Mouse (Mus musculus) neural tube, embryonic 11.5 days (tissue): Measurements from ENCODE around the gene Eif5b. TPM values are rescaled to one million over a fixed set of nuclear protein-coding genes. Genes with fewer than 3 reads are reported as not detected.
A peak's percentile ranks its signal among the peaks of the same experiment; 100 is the strongest.

ENCODE experiments used
- ATAC-seq: fragments of 200-750 bp; cut with Nextera tagmentation; 2 replicates; pipeline ENCODE4 v1.8.0; 2017; ENCODE audit warnings: moderate number of reproducible peaks, mild to moderate bottlenecking, moderate TSS enrichment, moderate library complexity; ENCODE audit not compliant: insufficient read depth, low FRiP score, low TSS enrichment
- DNase-seq: peaks from one replicate; pipeline ENCODE4 v3.0.0-alpha.2; 2015; ENCODE audit warnings: low spot score
- H3K27ac ChIP-seq: fragments of 300-500 bp; sonication (generic); 2 replicates; pipeline ENCODE4 v1.5.1; 2014; ENCODE audit warnings: low read depth, mild to moderate bottlenecking, low read length
- H3K27me3 ChIP-seq: fragments of 300-500 bp; sonication (generic); 2 replicates; pipeline ENCODE4 v1.6.1; 2014; ENCODE audit warnings: mild to moderate bottlenecking, low read length, mixed read lengths; ENCODE audit not compliant: control insufficient read depth, insufficient read depth
- H3K36me3 ChIP-seq: fragments of 300-500 bp; sonication (generic); 2 replicates; pipeline ENCODE4 v1.6.1; 2014; ENCODE audit warnings: mild to moderate bottlenecking, low read length, moderate library complexity, mixed read lengths; ENCODE audit not compliant: control insufficient read depth, insufficient read depth
- H3K4me1 ChIP-seq: fragments of 300-500 bp; sonication (generic); 2 replicates; pipeline ENCODE4 v1.6.1; 2014; ENCODE audit warnings: low read length, mixed read lengths; ENCODE audit not compliant: control insufficient read depth, insufficient read depth
- H3K4me2 ChIP-seq: fragments of 300-500 bp; sonication (generic); 2 replicates; pipeline ENCODE4 v1.6.1; 2014; ENCODE audit warnings: low read depth, mild to moderate bottlenecking, moderate library complexity
- H3K4me3 ChIP-seq: fragments of 300-500 bp; sonication (generic); 2 replicates; pipeline ENCODE4 v1.5.1; 2014; ENCODE audit warnings: low read depth, low read length
- H3K9ac ChIP-seq: fragments of 300-500 bp; sonication (generic); 2 replicates; pipeline ENCODE4 v1.6.1; 2014; ENCODE audit warnings: mild to moderate bottlenecking, low read length
- H3K9me3 ChIP-seq: fragments of 300-500 bp; sonication (generic); 2 replicates; pipeline ENCODE4 v1.6.1; 2016; ENCODE audit warnings: low read length; ENCODE audit not compliant: control insufficient read depth
- WGBS: fragments of 180-500 bp; shearing (Covaris S2); extraction: QIAGEN DNeasy Blood & Tissue Kit; methylation state at CpG from one replicate; pipeline ENCODE4 v1.1.7; 2014; 5-methylcytosine and 5-hydroxymethylcytosine counted together
- polyA plus RNA-seq: library from polyadenylated mRNA; unstranded; fragments of >200 nt; fragmentation: Nextera tagmentation; extraction: Ambion mirVana; gene quantifications from 2 replicates; pipeline ENCODE4 v1.2.1, GENCODE M21; 2014

Gene Eif5b
- polyA plus RNA-seq = 26.9 and 28.9 TPM in 2 replicates

GRCm38 (mm10) chr1:37997867-37998266 lies at the start of gene Eif5b, which contains the start of gene Txndc9:
Gene Eif5b (plus strand): TSS chr1:37998010.
Gene Txndc9 (minus strand): TSS chr1:37997893.
- Histone ChIP-seq H3K27me3 (no peaks in the 10 kb centered on the region), H3K9ac (peak within 1 kb of the TSS; percentile 91), H3K9me3 (no peaks in the 10 kb centered on the region), H3K36me3 (peaks cover 6% of the 10 kb centered on the region), H3K4me2 (peak within 1 kb of the TSS; percentile 52), H3K4me3 (peak within 1 kb of the TSS; percentile 95), H3K4me1 (peaks cover 8% of the 10 kb centered on the region), H3K27ac (peak within 1 kb of the TSS; percentile 83)
- under 1% methylated on average over 50 of the region's 50 CpGs for WGBS
- DNase-seq = peak; percentile 98
- peak; percentile 94 for ATAC-seq

DNA sequence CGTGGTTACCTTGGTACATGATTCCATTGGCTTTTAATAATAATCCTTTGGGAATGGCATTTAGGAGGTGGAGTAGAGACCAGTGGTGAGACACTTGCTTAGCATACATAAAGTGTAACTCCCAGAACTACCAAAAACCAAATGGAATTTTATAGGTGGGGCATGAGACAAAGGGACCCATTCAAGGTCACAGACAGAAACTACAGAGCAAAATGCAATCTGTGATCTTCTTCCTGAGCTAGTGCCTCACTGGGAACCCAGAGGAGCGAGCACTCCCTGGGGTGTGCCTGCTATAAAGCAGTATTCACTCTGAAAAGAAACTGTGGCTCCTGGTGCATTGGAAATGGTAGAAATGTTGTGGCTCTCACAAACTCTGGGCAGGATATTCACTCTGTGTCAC lies 48.9 kb upstream of the Eif5b start:
- H3K27me3 ChIP-seq = no peaks in the 10 kb centered on the region
- H3K4me3 ChIP-seq = no peak overlapping the region
- H3K36me3 ChIP-seq = no peaks in the 10 kb centered on the region
- H3K27ac ChIP-seq = no peak overlapping the region
- no peak overlapping the region for H3K4me2 ChIP-seq
- WGBS = 77% methylated on average over 2 of the region's 2 CpGs
- no peak overlapping the region for H3K9ac ChIP-seq
- no peaks in the 10 kb centered on the region for H3K4me1 ChIP-seq
- ATAC-seq = no peak
- DNase-seq = no peak
- H3K9me3 ChIP-seq = no peaks in the 10 kb centered on the region

DNA sequence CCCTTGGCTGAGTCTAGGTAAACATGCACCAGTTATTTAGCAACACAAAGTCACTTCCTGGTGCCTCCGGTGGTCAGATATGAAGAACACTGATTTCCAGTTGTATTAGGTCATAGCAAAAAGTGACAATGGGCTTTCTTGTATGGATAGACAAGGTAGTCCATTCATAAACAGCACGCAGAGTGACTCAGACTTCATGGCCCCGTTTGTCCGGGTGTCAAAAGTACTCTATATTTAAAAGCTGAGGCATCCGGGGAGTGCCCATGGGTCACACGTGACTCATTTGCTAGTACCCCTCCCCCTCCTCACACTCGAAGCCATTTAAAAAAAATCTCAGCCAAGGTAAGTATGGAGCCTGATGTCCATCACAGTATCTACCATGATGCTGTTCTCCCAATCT lies 43.0 kb upstream of the Eif5b start:
- H3K9me3 ChIP-seq = no peaks in the 10 kb centered on the region
- ATAC-seq = no peak
- no peak overlapping the region for H3K4me2 ChIP-seq
- no peak for DNase-seq
- H3K4me3 ChIP-seq = no peak overlapping the region
- no peak overlapping the region for H3K27ac ChIP-seq
- no peaks in the 10 kb centered on the region for H3K27me3 ChIP-seq
- H3K36me3 ChIP-seq = no peaks in the 10 kb centered on the region
- no peaks in the 10 kb centered on the region for H3K4me1 ChIP-seq
- H3K9ac ChIP-seq = no peak overlapping the region
- 84% methylated on average over 7 of the region's 7 CpGs for WGBS

DNA sequence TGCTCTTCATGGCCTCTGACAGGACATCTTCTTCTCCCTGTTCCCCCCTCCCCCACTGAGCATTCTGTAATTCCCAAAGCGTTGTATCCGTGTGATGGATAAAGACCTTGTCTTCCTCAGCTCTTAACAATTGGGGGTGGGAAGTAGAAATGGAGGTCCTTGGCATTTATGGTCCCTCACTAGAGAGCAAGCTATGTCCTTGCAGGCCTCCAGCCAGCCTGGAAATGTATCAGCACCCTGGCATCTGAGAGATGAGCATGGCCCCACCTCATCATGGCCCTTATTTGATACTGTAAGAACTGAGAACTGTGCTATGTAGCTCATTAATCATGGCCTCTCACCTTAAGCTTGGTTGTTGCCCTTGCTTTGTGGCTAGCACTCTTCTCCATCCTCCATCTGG lies 42.6 kb upstream of the Eif5b start:
- Histone ChIP-seq H3K9me3 (no peaks in the 10 kb centered on the region), H3K27me3 (no peaks in the 10 kb centered on the region), H3K27ac (no peak overlapping the region), H3K9ac (no peak overlapping the region), H3K36me3 (no peaks in the 10 kb centered on the region), H3K4me1 (no peaks in the 10 kb centered on the region), H3K4me2 (no peak overlapping the region), H3K4me3 (no peak overlapping the region)
- DNase-seq = no peak
- no peak for ATAC-seq
- WGBS = 90% methylated on average over 2 of the region's 2 CpGs

- H3K4me2 ChIP-seq = no peak overlapping the region
- 49% methylated on average over 3 of the region's 3 CpGs for WGBS
Observed at GRCm38 (mm10) chr1:37956690-37957431, 40.9 kb upstream of the Eif5b start.

DNA sequence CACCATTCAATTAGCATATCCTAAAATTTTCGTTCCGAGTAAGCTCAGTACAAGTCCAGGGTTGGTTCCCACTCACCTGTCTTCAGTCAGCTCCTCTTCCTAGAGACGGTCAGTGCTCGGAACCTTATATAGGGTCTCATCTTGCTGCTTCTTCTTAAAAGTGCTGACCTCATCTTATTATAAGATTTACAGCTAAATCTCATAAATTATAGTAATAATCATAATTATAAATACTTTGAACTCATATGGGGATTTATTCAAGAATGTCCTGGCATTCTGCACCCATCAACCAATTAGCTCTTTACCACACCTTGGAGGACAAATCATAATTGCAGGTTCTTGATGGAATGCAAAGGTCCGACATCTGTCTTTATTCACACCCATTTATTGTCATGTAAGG lies 40.2 kb upstream of the Eif5b start, which contains the start of gene Lyg1:
Lyg1 (minus strand) TSS at position 101 of the 400 bp plus-strand sequence.
- no peaks in the 10 kb centered on the region for H3K27me3 ChIP-seq
- H3K27ac ChIP-seq = no peak within 1 kb of the TSS
- H3K4me1 ChIP-seq = no peaks in the 10 kb centered on the region
- no peak within 1 kb of the TSS for H3K4me3 ChIP-seq
- H3K9ac ChIP-seq = no peak within 1 kb of the TSS
- no peak for DNase-seq
- no peaks in the 10 kb centered on the region for H3K9me3 ChIP-seq
- no peak within 1 kb of the TSS for H3K4me2 ChIP-seq
- no peak for ATAC-seq
- H3K36me3 ChIP-seq = no peaks in the 10 kb centered on the region
- WGBS = 88% methylated on average over 5 of the region's 5 CpGs

More at GRCm38 (mm10) chr1:37956690-37957431, 40.9 kb upstream of the Eif5b start:
- Histone ChIP-seq H3K9me3 (no peaks in the 10 kb centered on the region), H3K36me3 (no peaks in the 10 kb centered on the region), H3K27ac (no peak overlapping the region), H3K4me1 (no peaks in the 10 kb centered on the region), H3K27me3 (no peaks in the 10 kb centered on the region), H3K4me3 (no peak overlapping the region), H3K9ac (no peak overlapping the region)
- ATAC-seq (no peak), DNase-seq (peak; percentile 17)

DNA sequence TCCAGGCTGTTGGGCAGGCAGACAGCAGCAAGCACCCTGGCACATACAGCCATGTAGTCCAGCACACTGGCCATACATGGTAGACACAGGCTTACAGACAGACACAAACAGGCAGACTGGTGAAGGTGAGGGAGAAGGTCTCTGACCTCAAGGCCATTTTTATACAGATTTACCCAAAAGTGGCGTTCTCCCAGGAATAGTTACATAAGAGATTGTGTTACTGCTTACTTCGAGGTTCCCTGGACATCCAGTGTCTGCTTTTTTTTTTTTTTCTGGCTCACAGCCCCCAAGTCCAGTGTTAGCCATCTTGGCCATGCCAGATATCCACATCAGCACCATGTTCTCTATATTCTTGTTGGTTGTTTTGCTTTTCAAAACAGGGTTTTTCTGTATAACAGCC lies 39.3 kb upstream of the Eif5b start:
- H3K36me3 ChIP-seq = no peaks in the 10 kb centered on the region
- H3K4me2 ChIP-seq = no peak overlapping the region
- ATAC-seq (no peak), DNase-seq (no peak)
- no peaks in the 10 kb centered on the region for H3K27me3 ChIP-seq
- 90% methylated on average over 2 of the region's 2 CpGs for WGBS
- H3K9me3 ChIP-seq = no peaks in the 10 kb centered on the region
- H3K4me3 ChIP-seq = no peak overlapping the region
- no peak overlapping the region for H3K27ac ChIP-seq
- H3K9ac ChIP-seq = no peak overlapping the region
- no peaks in the 10 kb centered on the region for H3K4me1 ChIP-seq

DNA sequence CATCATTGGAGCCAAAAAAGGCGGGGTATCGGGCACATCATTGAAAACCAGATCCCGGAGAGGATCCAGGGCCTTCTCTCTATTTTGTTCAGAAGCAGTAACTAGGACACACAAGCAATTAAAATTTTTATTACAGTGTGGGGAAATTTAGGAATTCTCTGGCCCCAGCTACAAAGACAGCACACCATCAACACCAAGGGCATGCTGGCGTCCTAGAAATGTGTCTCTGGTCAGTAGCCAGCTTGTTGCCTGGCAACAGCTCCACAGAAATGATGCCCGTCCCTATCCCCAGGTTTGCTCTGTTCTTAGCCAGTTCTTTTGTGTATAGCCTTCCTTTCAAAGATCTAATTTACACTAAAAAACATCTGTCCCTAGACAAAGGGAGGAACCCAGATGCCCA lies 38.3 kb upstream of the Eif5b start:
- no peak for DNase-seq

GRCm38 (mm10) chr1:37965571-37965970 lies 32.2 kb upstream of the Eif5b start:
- Histone ChIP-seq H3K36me3 (no peaks in the 10 kb centered on the region), H3K9me3 (no peaks in the 10 kb centered on the region), H3K27me3 (no peaks in the 10 kb centered on the region), H3K4me3 (no peak overlapping the region), H3K4me1 (no peaks in the 10 kb centered on the region), H3K27ac (no peak overlapping the region), H3K9ac (no peak overlapping the region), H3K4me2 (no peak overlapping the region)
- DNase-seq (no peak), ATAC-seq (no peak)
- 50% methylated on average over 10 of the region's 10 CpGs for whole genome bisulfite sequencing

More for the DNA sequence above, 38.3 kb upstream of the Eif5b start:
- no peak overlapping the region for H3K27ac ChIP-seq
- WGBS = 78% methylated on average over 5 of the region's 5 CpGs
- H3K27me3 ChIP-seq = no peaks in the 10 kb centered on the region
- H3K9me3 ChIP-seq = no peaks in the 10 kb centered on the region
- no peaks in the 10 kb centered on the region for H3K36me3 ChIP-seq
- no peak overlapping the region for H3K4me2 ChIP-seq
- no peak overlapping the region for H3K4me3 ChIP-seq
- no peak for ATAC-seq
- H3K4me1 ChIP-seq = no peaks in the 10 kb centered on the region
- no peak overlapping the region for H3K9ac ChIP-seq
